ENCODE assay signal across 9 mouse cellular contexts in the genomic region with DNA sequence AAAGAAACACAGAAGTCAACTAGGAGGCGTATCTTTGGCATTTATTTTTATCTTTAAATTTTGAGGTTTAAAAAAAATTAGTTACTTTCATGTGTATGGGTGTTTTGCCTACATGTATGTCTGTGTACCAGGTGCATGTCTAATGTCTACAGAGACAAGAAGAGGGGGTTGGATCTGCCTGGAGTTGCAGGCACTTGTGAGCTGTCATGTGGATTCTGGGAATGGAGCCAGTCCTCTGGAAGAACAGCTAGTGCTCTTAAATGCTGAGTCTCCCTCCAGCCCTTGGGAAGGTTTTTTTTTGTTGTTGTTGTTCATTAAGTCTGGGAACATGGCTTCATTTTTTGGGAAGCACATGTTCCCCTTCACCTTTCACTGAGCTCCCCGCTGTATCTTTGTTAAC. TPM values are rescaled to one million over a fixed set of nuclear protein-coding genes. Genes with fewer than 3 reads are reported as not detected.
DNase-seq lines count a peak whose midpoint lies in the region; ATAC-seq lines count a peak whose summit lies in the region.
"Had no signal": no experiment of that assay in that cellular context is flagged by ENCODE, and none has a peak within 500 bp of the region (broad histone marks: within the 10 kb centered on the region; RNA-seq: fewer than 3 reads in every experiment).

No protein-coding gene starts in this region.

- DNase-seq in gastrocnemius, postnatal 25 days, result peak; percentile 8
- no peak for DNase-seq in gastrocnemius, postnatal 4 days (ENCODE audit: low spot score in 2 of 2)
- DNase-seq in right cerebral cortex, adult 18-20 months, result peak; percentile 75
- DNase-seq in right cerebral cortex, postnatal 4 days, result no peak
- peak; percentile 22 for DNase-seq in layer of hippocampus, adult 9-10 months (ENCODE audit: low spot score)
- DNase-seq in urinary bladder, postnatal 14 days (ENCODE audit: low spot score), result no peak
- DNase-seq in liver, embryonic 11.5 days (ENCODE audit: low spot score), result no peak
- no peak for DNase-seq in adrenal gland, postnatal 25 days

- no peak overlapping the region for H3K4me3 ChIP-seq in liver, embryonic 11.5 days (ENCODE audit: low read depth, low read length)

- ATAC-seq in liver, embryonic 11.5 days (replicated peaks; ENCODE audit: low FRiP score), result no peak

- 84% methylated on average over 2 of the region's 2 CpGs for WGBS in liver, embryonic 11.5 days

- H3K9me3 ChIP-seq in liver, embryonic 11.5 days (ENCODE audit: control insufficient read depth, low read length), result no peaks in the 10 kb centered on the region

- no peak overlapping the region for H3K9ac ChIP-seq in liver, embryonic 11.5 days (ENCODE audit: low read depth, low read length)

- H3K27ac ChIP-seq in liver, embryonic 11.5 days (ENCODE audit: low read depth, low read length), result no peak overlapping the region
- H3K27ac ChIP-seq: kidney, postnatal 0 days had no signal

- H3K4me1 ChIP-seq in liver, embryonic 11.5 days (replicated peaks; ENCODE audit: control insufficient read depth, insufficient read depth, low read length), result no peaks in the 10 kb centered on the region

- no peaks in the 10 kb centered on the region for H3K36me3 ChIP-seq in liver, embryonic 11.5 days (ENCODE audit: control insufficient read depth, insufficient read depth, low read length)

- H3K27me3 ChIP-seq in liver, embryonic 11.5 days (replicated peaks; ENCODE audit: control insufficient read depth, insufficient read depth, low read length), result no peaks in the 10 kb centered on the region

- no peak overlapping the region for H3K4me2 ChIP-seq in liver, embryonic 11.5 days

RNA-seq across cellular contexts. Expression of a gene that starts 58.7 kb away (rescaled TPM):
- total RNA-seq in gastrocnemius, postnatal 25 days (2021), result not detected
- total RNA-seq in gastrocnemius, postnatal 4 days (2021), result under 1 TPM in 1 of 2 experiments, not detected in 1; 0.36 TPM
- polyA plus RNA-seq in liver, embryonic 11.5 days (2014; fragmentation: Nextera tagmentation; extraction: Ambion mirVana), result 15.4 and 19.5 TPM in 2 replicates
- 2.0 TPM in 1 of 2 replicates, not detected in the other for total RNA-seq in adrenal gland, postnatal 25 days (2021)

Comparison
In these comparisons a context has a peak if more than half of its experiments do, and no peak if none do; other contexts are left out.
1. DNase-seq: peak in gastrocnemius, postnatal 25 days (single experiment), right cerebral cortex, adult 18-20 months (single experiment) and layer of hippocampus, adult 9-10 months (single experiment); none in gastrocnemius, postnatal 4 days (0 of 2), right cerebral cortex, postnatal 4 days (single experiment), urinary bladder, postnatal 14 days (single experiment), liver, embryonic 11.5 days (single experiment) and adrenal gland, postnatal 25 days (single experiment).